Mouse (Mus musculus) cerebellum, adult 2 months (tissue): ENCODE data around the gene Swap70.

Source experiments
- CTCF ChIP-seq: fragments of 200-500 bp; IDR thresholded peaks from 2 replicates; pipeline ENCODE4 v1.5.1; 2011; ENCODE audit warnings: low read depth, mild to moderate bottlenecking, control low read depth, low read length, moderate library complexity, borderline replicate concordance; ENCODE audit not compliant: insufficient read depth
- POLR2A ChIP-seq: fragments of 200-500 bp; IDR thresholded peaks from 2 replicates; pipeline ENCODE4 v1.6.1; 2011; ENCODE audit warnings: low read length, control low read depth, borderline replicate concordance; ENCODE audit not compliant: insufficient read depth

- TF ChIP-seq CTCF (no peak), POLR2A (no peak)
These were observed 95.9 kb downstream of the Swap70 start for GRCm38 (mm10) chr7:110317412-110317811.
